Mouse (Mus musculus) forebrain, embryonic 10.5 days (tissue): ENCODE measurements at regions not wholly inside any gene's neighbourhood (a gene's known extent, or its start where the extent isn't known, plus 50 kb on each side); places are given as distances from the start of the nearest gene placed in this dataset.

Source experiments
- DNase-seq: peaks from one replicate; pipeline ENCODE4 v3.0.0-alpha.2; 2017; ENCODE audit warnings: low spot score; ENCODE audit errors: extremely low spot score
- H3K27ac ChIP-seq: fragments of 300-500 bp; sonication (generic); 2 replicates; pipeline ENCODE4 v1.5.1; 2016; ENCODE audit warnings: mild to moderate bottlenecking
- H3K27me3 ChIP-seq: fragments of 300-500 bp; sonication (generic); 2 replicates; pipeline ENCODE4 v1.6.1; 2016; ENCODE audit warnings: mild to moderate bottlenecking; ENCODE audit not compliant: poor library complexity, severe bottlenecking
- H3K36me3 ChIP-seq: fragments of 300-500 bp; sonication (generic); replicated peaks from 2 replicates; pipeline ENCODE4 v1.6.1; 2016; ENCODE audit warnings: mild to moderate bottlenecking, moderate library complexity
- H3K4me1 ChIP-seq: fragments of 300-500 bp; sonication (generic); 2 replicates; pipeline ENCODE4 v1.6.1; 2016
- H3K4me3 ChIP-seq: fragments of 300-500 bp; sonication (generic); 2 replicates; pipeline ENCODE4 v1.5.1; 2016; ENCODE audit warnings: mild to moderate bottlenecking, moderate library complexity
- H3K9me3 ChIP-seq: fragments of 300-500 bp; sonication (generic); 2 replicates; pipeline ENCODE4 v1.6.1; 2016; ENCODE audit warnings: mild to moderate bottlenecking, moderate library complexity
- WGBS: fragments of 180-500 bp; shearing (Covaris S2); methylation state at CpG from one replicate; pipeline ENCODE4 v1.1.7; 2016; 5-methylcytosine and 5-hydroxymethylcytosine counted together

DNA sequence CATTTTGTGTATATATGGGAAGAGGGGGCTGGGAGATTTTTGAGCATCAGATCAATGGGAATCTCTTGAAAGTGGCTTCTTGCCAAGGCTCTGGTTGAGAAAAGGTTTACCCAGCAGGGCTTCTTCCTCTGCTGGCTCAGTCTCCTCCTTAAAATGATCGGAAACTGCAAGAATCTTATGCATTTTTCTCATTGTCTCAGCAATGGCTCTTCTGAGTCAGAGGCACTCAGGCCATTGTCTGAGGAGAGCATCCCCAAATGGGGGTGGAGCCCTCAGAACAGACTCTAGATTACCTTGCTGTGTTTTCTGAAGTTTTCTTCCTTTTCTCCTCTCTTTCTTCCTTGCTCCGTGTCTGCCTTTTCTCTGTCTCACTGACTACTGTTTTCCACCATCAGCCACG is 70.6 kb upstream of the Epha4 start:
- Histone ChIP-seq H3K9me3 (no peaks in the 10 kb centered on the region), H3K27ac (no peak overlapping the region), H3K4me1 (no peaks in the 10 kb centered on the region), H3K4me3 (no peak overlapping the region), H3K36me3 (no peaks in the 10 kb centered on the region), H3K27me3 (no peaks in the 10 kb centered on the region)
- no peak for DNase-seq
- WGBS, result 72% methylated on average over 3 of the region's 3 CpGs

GRCm38 (mm10) chr1:77568081-77568480 is 53.2 kb upstream of the Epha4 start:
- Histone ChIP-seq H3K4me1 (no peaks in the 10 kb centered on the region), H3K36me3 (no peaks in the 10 kb centered on the region), H3K9me3 (no peaks in the 10 kb centered on the region), H3K27ac (no peak overlapping the region), H3K27me3 (no peaks in the 10 kb centered on the region), H3K4me3 (no peak overlapping the region)
- no peak for DNase-seq
- 90% methylated on average over 6 of the region's 6 CpGs for WGBS

DNA sequence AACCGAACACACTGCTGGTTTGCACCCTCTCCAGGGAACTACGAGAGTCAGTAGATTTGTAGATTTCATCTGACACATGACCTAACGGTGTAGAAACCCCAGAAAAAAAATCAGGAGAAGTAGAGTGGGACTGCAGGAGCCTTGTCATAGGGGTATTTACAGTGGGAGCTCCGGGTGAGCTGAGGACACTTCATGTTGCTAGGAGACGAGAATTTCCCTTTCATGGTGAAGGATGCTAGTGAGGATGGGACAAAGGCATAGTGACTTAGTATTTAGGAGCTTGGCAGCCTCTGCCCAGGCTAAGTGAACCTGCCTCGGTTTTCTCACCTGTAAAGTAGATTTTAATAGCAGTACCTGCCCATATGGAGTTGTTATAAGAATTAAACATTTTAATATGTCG is 52.8 kb upstream of the Epha4 start:
- WGBS, result 73% methylated on average over 7 of the region's 7 CpGs
- no peaks in the 10 kb centered on the region for H3K9me3 ChIP-seq
- DNase-seq, result no peak
- no peak overlapping the region for H3K4me3 ChIP-seq
- H3K27me3 ChIP-seq, result no peaks in the 10 kb centered on the region
- H3K36me3 ChIP-seq, result no peaks in the 10 kb centered on the region
- no peak overlapping the region for H3K27ac ChIP-seq
- H3K4me1 ChIP-seq, result no peaks in the 10 kb centered on the region
